Mouse (Mus musculus) liver, postnatal 0 days (tissue): ENCODE measurements at regions not wholly inside any gene's neighbourhood (a gene's known extent, or its start where the extent isn't known, plus 50 kb on each side); places are given as distances from the start of the nearest gene placed in this dataset.

Experiments used
- CTCF ChIP-seq: sonication (generic); IDR thresholded peaks from 2 replicates; pipeline ENCODE4 v1.5.1; 2016; ENCODE audit warnings: antibody characterized with exemption, low read depth
- EP300 ChIP-seq: IDR thresholded peaks from 2 replicates; pipeline ENCODE4 v1.6.1; 2016; ENCODE audit warnings: antibody characterized with exemption, low read depth, mild to moderate bottlenecking

DNA sequence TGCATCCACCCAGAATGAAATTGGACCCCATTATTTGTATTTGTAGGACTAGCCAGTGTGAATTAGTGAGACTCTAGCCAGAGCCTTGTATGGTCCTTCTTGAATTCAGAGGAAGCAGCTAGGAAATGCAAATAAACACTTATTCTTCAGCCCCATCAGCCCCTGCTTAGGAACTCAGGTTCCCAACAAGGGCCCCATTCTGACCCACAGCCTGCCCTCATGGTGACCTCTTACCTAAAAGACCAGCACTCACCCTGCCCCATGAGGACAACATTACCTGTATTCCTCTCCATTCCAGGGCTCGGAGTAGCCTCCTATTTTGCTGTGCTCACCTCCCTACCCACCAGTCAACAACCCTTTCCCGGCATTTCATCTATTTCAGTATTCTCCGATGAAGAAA, 283.6 kb upstream of the Noct start:
- TF ChIP-seq CTCF (no peak), EP300 (no peak)
